Mouse (Mus musculus): ENCODE measurements at regions not wholly inside any gene's neighbourhood (a gene's known extent, or its start where the extent isn't known, plus 50 kb on each side); places are given as distances from the start of the nearest gene placed in this dataset.

DNA sequence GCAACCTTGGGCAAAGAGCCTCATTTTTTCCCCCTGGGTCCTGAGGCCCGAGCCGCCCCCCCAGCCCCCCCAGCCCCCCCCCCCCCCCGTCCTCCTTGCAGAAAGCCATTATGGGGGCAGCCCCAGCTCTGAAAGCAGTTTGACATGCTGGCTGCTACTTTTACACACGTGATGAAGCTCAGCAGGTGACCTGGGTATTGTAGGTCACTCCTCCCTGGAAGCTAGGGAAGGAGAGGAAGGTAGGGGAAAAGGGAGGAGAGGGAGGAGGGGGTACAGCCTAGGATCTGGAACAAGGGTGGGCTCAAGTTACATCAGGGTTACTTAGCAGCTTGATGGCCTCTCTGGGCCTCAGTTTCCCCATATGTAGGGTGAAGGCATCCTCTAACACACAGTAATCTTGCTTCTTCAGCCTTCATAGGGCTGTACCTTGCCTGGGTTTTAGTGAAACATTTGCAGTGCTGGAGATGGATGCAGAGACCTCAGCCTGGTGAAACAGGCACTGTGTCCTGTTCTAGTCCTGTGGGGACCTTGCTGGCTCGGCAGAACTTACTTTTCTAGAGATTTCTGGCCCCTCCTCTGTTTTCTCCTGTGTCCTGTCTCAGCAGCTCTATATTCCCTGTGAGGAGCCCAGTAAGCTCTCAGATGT is 138.3 kb downstream of the Mn1 start:
- DNase-seq = peak; percentile 9
- intact Hi-C loops (cut with DNase I) = no loop called here
- H3K4me3 ChIP-seq = no peak overlapping the region
- H3K27ac ChIP-seq = no peak overlapping the region
- no peak for TF ChIP-seq CTCF (IDR thresholded peaks at IDR 0.05)

DNA sequence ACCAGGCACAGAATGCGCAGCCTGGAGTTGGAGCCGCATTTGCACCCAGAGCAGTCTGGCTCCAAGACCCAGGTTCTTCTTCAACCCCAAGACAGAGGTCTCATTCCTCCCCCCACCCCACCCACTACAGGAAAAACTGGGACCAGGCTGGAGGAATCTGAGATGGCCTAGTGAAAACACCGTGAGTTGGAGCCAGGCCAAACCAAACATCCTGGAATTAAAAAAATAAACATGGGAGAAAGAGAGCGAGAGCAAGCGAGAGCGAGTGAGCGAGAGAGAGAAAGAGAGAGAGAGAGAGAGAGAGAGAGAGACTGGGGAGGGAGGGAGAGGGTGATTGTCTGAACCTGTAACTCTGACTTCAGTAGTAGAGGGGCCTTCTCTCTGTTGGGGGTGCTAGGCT is 138.8 kb downstream of the Mn1 start:
- no peak for DNase-seq
- intact Hi-C loops (cut with DNase I) = no loop called here
- no peak overlapping the region for H3K27ac ChIP-seq
- H3K4me3 ChIP-seq = no peak overlapping the region
- no peak for TF ChIP-seq CTCF (IDR thresholded peaks at IDR 0.05)

DNA sequence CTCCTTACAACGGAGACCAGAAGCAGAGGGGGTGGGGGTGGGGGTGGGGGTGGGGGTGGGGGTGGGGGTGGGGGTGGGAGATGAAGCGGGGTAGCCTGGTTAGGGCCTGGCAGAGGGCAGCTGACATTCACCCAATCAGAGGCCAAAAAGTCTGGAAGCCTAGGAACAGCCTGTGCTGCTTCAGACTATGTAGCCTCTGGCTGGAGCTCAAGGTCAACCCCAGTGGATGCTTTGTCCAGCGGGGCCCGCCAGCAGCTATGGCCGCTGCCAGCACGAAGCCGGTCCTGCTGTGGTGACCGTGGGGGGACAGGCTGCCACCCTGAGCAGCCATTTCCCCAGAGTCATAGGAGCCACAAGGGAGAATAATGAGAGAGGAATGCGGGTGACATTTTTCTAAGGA is 143.3 kb downstream of the Mn1 start:
- no peak overlapping the region for H3K4me3 ChIP-seq
- peak; percentile 73 for DNase-seq
- no peak overlapping the region for H3K27ac ChIP-seq
- intact Hi-C loops (cut with DNase I) = no loop called here
- TF ChIP-seq CTCF (IDR thresholded peaks at IDR 0.05) = no peak

DNA sequence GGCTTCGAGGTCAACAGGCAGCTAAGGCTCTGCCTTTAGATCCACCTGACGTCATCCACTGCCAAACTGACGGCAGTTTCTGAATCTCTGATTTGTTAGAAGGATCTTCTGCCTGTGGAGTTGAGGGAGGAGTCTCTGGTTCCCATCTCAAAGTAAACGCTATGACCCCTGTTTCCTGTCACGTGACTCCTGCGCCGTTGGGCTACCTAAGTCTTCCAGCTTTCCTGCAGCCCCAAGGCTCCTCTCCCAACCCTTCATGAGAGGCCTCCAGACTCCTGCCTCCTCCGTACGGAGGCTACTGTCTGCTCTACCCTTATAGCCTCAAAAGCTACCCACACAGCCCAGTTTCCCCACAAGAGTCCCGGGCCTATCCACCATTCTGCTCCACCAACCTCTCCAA is 144.1 kb downstream of the Mn1 start:
- TF ChIP-seq CTCF (IDR thresholded peaks at IDR 0.05) = no peak
- no peak for DNase-seq
- Histone ChIP-seq H3K4me3 (no peak overlapping the region), H3K27ac (no peak overlapping the region)
- intact Hi-C loops (cut with DNase I) = no loop called here

DNA sequence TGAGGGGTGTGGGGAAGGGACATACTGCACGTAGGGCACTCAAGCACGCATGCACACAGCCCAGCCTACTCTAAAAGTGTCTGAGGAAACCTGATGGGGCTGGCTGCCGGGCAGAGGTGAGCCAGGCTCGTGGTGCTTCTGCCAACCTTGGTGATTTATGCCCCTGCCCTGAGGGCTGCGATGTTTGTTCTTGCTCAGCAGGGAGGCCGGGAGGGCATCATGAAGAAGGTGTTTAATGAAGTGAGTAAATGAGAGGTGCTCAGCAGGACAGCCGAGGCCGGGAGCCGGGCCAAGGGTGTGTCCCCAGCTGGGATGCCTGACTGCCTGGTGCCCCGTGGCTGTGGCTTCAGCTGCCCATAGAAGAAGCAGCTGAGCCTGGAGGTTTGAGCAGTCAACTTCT is 153.7 kb downstream of the Mn1 start:
- DNase-seq = peak; percentile 90
- H3K4me3 ChIP-seq = no peak overlapping the region
- intact Hi-C loops (cut with DNase I) = loop anchor here (5.0 kb wide), 1 partner anchor 46 kb away; no protein-coding TSS in a partner anchor
- TF ChIP-seq CTCF (IDR thresholded peaks at IDR 0.05) = no peak
- H3K27ac ChIP-seq = no peak overlapping the region

DNA sequence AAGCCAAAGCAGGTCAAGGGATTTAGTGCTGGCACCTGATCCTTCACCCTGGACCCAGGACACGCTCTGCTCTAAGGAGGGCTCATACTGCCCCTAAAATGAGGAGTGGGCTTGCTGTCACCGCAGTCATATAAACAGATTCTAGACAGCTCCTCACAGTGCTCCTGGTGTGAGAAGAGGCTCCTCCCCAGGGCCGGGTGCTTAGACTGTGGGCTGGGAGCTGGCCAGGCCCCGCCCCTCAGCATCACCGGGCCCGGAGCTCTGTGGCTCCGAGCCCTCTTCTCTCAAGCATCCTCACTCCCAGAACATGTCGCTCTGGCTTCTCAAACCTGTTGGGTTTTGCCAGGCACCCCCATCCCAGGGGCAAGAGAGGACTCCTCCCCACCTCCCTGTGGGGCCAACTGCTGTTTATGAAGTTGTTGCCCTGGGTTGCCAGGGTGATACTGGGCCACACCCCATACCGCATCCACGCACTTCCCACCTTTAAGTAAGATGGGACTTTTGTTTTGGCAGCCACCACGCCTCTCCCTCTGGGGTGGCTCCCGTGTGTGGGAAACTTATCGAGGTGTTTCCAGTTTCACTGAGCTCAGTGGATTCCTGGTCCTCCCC is 156.2 kb downstream of the Mn1 start:
- TF ChIP-seq CTCF (IDR thresholded peaks at IDR 0.05) = no peak
- intact Hi-C loops (cut with DNase I) = loop anchor here (5.0 kb wide), 1 partner anchor 44 kb away; no protein-coding TSS in a partner anchor
- DNase-seq = peak; percentile 49
- no peak overlapping the region for H3K4me3 ChIP-seq
- H3K27ac ChIP-seq = no peak overlapping the region

DNA sequence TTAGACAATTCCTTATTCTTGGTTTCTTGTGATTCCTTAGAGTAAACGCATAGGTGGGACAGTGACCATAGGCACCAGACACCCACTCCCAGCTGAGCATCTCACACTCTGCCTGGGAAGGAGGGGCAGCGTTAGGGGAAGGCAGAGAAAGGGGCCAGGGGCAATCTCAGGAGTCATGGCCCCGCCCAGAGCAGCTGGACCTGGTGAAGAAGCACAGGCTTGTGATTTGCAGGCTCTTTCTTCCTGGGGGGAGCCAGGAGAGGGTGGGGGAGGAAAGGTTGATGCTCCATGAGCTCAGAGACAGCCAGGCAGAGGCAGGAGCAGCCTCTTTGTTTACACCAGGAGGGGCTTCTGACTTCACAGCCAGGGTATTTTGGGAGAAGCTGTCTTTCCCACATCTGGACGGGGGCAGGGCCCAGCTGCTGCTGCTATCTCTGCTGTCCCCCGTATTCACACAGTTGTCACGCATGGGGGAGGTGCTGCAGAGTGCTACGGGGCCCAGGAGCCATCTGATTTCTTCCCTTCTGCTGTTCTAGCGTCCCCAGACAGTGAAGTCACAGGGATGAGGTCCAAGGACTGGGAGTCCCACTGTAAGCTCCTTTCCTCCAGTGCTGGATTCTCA is 157.2 kb downstream of the Mn1 start:
- intact Hi-C loops (cut with DNase I) = loop anchor here (5.0 kb wide), 1 partner anchor 43 kb away; no protein-coding TSS in a partner anchor
- no peak for TF ChIP-seq CTCF (IDR thresholded peaks at IDR 0.05)
- Histone ChIP-seq H3K4me3 (no peak overlapping the region), H3K27ac (no peak overlapping the region)
- DNase-seq = no peak

DNA sequence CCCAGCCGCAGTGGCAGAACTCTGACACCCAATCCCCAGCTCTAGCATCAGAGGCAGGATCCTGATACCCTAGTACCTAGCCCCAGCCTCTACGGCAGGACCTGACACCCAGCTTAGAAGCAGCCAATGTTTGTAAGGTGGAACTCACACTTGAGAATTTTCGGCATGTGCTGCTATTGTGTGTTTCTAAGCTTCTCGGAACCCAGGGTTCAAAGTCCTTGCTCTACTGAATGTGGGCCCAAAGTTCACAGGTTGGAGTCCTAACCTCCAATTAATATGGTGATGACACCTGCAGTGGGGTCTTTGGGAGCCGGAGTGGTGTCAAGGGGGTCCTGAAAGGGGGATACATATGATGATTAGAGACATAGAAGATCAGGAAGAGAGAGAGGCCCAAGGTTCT is 158.2 kb downstream of the Mn1 start:
- TF ChIP-seq CTCF (IDR thresholded peaks at IDR 0.05) = no peak
- intact Hi-C loops (cut with DNase I) = no loop called here
- Histone ChIP-seq H3K4me3 (no peak overlapping the region), H3K27ac (no peak overlapping the region)
- no peak for DNase-seq

DNA sequence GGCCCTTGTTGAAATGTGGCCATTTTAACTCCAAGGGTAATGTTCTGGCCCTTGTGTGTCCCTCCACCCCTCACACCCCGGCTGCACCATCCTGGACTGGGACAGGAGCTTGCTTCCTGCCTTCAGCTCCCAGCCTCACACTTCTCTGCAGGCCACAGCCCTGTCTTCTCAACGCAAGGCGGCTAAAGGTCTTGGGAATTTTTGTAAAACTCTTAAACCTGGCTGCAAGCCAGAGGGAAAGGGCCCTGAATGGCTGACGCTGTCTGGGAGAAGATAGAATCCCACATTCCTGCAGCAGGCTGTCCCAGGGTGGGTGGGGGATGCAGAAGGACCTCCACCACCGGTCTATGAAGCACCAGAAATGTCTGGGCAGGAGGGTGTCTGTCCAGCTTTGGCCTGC is 156.3 kb upstream of the Gm26897 start:
- Histone ChIP-seq H3K4me3 (no peak overlapping the region), H3K27ac (0 out of 2 replicates have a peak overlapping the region, but pooled peaks have one; percentile 6)
- TF ChIP-seq CTCF (IDR thresholded peaks at IDR 0.05) = no peak
- no peak for DNase-seq
- intact Hi-C loops (cut with DNase I) = no loop called here

DNA sequence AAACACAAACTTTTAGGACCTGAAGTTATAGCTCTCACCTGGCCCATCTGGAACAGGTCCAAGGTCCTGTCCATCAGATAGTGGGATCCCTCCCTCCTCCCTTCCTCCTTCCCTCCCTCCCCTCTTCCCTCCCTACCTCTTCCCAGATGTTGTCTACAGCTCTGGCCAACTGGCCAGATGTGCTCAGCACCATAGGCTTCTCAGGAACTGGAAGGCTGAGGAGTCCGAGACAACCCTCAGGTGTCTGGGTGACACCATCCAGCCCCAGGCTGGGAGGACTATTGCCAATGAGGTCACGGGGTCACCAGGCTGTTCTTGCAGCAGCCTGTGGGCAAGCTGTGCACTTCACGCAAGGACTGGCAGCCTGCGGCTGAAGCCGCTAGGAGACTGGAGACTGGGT is 155.6 kb upstream of the Gm26897 start:
- TF ChIP-seq CTCF (IDR thresholded peaks at IDR 0.05) = no peak
- DNase-seq = peak; percentile 55
- intact Hi-C loops (cut with DNase I) = no loop called here
- Histone ChIP-seq H3K4me3 (no peak overlapping the region), H3K27ac (no peak overlapping the region)

DNA sequence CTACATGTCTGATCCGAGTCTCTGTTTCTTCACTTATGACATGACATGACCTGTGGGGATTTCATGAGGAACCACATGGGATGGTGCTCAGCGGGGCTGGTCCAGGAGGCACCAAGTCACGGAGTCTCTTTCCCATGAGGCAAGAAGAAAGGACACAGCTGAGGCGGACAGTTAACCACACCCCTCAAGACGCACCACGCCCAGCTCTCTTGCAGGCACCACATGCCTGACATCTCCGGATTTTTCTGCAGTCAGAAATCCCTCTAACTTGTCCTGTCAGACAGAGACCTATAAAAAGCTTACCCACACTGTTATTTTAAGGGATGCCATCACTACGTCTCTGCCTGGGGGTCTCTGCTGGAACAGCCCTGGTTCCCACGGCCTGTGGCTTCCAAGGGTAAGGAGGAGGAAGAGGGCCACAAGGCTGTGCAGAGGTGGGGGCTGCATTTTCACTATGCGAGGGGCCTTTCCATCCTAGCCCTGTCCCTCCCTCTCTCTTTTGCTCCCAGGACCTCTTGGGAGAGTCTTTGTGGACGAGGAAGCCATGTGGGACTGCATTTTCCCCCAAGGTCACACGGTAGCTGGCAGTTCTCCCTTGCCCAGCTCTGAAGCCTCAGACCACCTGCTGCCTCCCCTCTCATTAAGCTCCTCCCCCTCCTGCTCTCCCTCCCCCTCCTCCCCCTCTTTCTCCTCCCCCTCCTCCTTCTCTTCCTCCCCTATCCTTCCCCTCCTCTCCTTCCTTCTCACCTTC is 154.6 kb upstream of the Gm26897 start:
- H3K4me3 ChIP-seq = no peak overlapping the region
- no peak overlapping the region for H3K27ac ChIP-seq
- no peak for DNase-seq
- intact Hi-C loops (cut with DNase I) = no loop called here
- TF ChIP-seq CTCF (IDR thresholded peaks at IDR 0.05) = no peak

DNA sequence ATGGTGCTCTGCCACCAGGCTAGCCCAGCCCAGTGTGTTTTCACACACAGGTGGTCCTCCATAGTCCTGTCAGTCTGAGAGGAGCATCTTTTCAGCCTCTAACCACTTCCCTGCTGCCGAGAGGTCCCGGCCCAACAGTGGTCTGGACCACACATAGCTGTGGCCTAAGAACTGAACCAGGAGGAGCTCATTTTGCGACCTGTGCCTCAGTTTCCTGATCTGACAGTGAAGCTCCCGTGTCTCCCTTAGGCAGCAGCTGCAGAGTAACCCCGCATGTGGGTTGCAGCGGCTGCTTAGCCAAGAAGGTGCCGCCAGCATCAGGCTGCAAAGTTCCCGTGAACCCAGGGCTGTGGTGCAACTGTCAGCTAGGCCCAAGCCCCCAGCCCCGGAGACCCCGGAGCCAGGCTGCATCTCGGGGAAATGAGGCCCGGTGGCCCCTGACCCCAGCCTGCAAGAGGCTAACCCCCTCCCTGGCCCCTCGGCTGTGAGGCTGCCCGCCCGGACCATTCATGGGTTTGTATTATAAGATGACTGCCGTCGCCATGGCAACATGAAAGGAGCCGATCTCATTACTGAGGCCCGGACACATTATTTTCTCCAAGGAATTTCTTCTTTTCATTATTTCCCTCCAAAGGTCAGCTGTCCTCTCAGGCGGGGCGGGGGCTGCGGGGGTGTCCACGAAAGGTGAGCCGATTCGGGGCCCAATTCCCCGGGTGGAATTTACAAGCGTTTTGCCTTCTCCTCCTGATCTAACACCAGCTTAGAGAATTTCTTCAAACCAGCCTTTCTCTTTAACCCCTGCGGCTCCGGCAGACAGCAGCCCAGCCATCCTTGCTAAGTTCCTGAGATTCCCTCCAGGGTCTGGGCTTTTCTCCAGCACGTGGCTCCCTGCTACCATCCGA is 152.6 kb upstream of the Gm26897 start:
- Histone ChIP-seq H3K27ac (no peak overlapping the region), H3K4me3 (peak overlapping the region; percentile 26; the same call in 1 of the 2 replicates)
- TF ChIP-seq CTCF (IDR thresholded peaks at IDR 0.05) = no peak
- no peak for DNase-seq
- intact Hi-C loops (cut with DNase I) = no loop called here
